ENCODE assay signal across 24 mouse cellular contexts in the genomic region with DNA sequence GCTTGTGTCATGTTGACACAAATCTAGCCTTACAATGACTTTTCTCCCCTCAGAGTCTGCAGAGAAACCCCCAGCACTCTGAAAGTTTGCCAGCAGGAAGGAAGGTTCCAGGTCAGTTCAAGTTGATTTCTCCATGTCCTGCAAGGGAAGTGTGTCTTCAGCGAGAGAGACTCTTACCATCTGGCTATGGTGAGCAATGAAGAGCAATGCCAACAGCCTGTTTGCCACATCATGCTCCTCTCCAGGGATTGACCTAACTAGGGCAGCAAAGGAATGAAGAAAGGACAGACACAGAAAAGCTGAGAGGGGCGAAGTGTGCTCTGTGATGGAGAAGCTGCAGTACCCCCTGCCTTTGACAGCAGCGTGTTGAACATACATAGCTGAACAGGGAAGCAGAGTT. TPM values are rescaled to one million over a fixed set of nuclear protein-coding genes. Genes with fewer than 3 reads are reported as not detected.
DNase-seq lines count a peak whose midpoint lies in the region; ATAC-seq and TF ChIP-seq lines count a peak whose summit lies in the region.
"Had no signal": no experiment of that assay in that cellular context is flagged by ENCODE, and none has a peak within 500 bp of the region (broad histone marks: within the 10 kb centered on the region; RNA-seq: fewer than 3 reads in every experiment).

No protein-coding gene starts in this region.

- H3K27ac ChIP-seq in bone marrow, adult 2 months (ENCODE audit: control insufficient read depth, insufficient read depth, low read depth, low read length, poor library complexity): peak overlapping the region; percentile 38; the same call in 1 of the 2 replicates
- no peak overlapping the region for H3K27ac ChIP-seq in heart, embryonic 11.5 days (ENCODE audit: low read depth, low read length)
- H3K27ac ChIP-seq: embryonic facial prominence, embryonic 12.5 days; forebrain, embryonic 13.5 days; heart, embryonic 15.5 days; hindbrain, embryonic 14.5 days; kidney, postnatal 0 days; midbrain, embryonic 13.5 days had no signal

- DNase-seq in 416B (ENCODE audit: low read depth): peak; percentile 16
- peak; percentile 16 for DNase-seq in cerebellum, adult 8-10 months
- peak; percentile 13 to 16 for DNase-seq in cerebellum, postnatal 36 days
- DNase-seq in left cerebral cortex, adult 11 months (ENCODE audit: low spot score): no peak
- DNase-seq in liver: no peak
- DNase-seq in kidney, postnatal 25 days: no peak
- DNase-seq: gastrocnemius, postnatal 14 days; heart, adult 18-20 months; heart, postnatal 36 days; kidney, adult 2 months; liver, postnatal 0 days; lung, postnatal 14 days; right cerebral cortex, postnatal 14 days had no signal

- no peak for ATAC-seq in heart, embryonic 11.5 days (replicated peaks; ENCODE audit: insufficient number of reproducible peaks, low FRiP score, low TSS enrichment)
- ATAC-seq: forebrain, embryonic 13.5 days; liver, postnatal 0 days; midbrain, embryonic 13.5 days had no signal

- H3K4me1 ChIP-seq in bone marrow, adult 2 months (ENCODE audit: control insufficient read depth, insufficient read depth, low read length): peaks cover 2% of the 10 kb centered on the region; the same call in 1 of the 2 replicates
- no peaks in the 10 kb centered on the region for H3K4me1 ChIP-seq in heart, embryonic 11.5 days (ENCODE audit: control insufficient read depth, insufficient read depth, low read length)
- H3K4me1 ChIP-seq: embryonic facial prominence, embryonic 12.5 days; forebrain, embryonic 13.5 days; heart, embryonic 15.5 days; midbrain, embryonic 13.5 days had no signal

- TF ChIP-seq POLR2A in bone marrow, adult 2 months (IDR thresholded peaks at IDR 0.05; ENCODE audit: borderline replicate concordance, control insufficient read depth, low read depth, low read length): no peak

- no peaks in the 10 kb centered on the region for H3K9me3 ChIP-seq in heart, embryonic 11.5 days (replicated peaks; ENCODE audit: control insufficient read depth, low read length)
- H3K9me3 ChIP-seq: embryonic facial prominence, embryonic 12.5 days; forebrain, embryonic 13.5 days; heart, embryonic 15.5 days; midbrain, embryonic 13.5 days had no signal

- H3K4me3 ChIP-seq in bone marrow, adult 2 months (replicated peaks; ENCODE audit: control insufficient read depth, low read depth, low read length): no peak overlapping the region
- H3K4me3 ChIP-seq in heart, embryonic 11.5 days (ENCODE audit: low read depth, low read length): no peak overlapping the region
- H3K4me3 ChIP-seq: embryonic facial prominence, embryonic 12.5 days; erythroblast, embryonic 14.5 days; forebrain, embryonic 13.5 days; heart, embryonic 15.5 days; megakaryocyte, embryonic 14.5 days; midbrain, embryonic 13.5 days had no signal

- no peak overlapping the region for H3K4me2 ChIP-seq in heart, embryonic 11.5 days
- H3K4me2 ChIP-seq: embryonic facial prominence, embryonic 12.5 days; forebrain, embryonic 13.5 days; heart, embryonic 15.5 days; hindbrain, embryonic 14.5 days; liver, embryonic 11.5 days; midbrain, embryonic 13.5 days had no signal

- H3K36me3 ChIP-seq in heart, embryonic 11.5 days (ENCODE audit: control insufficient read depth, insufficient read depth, low read length): no peaks in the 10 kb centered on the region
- H3K36me3 ChIP-seq: embryonic facial prominence, embryonic 12.5 days; heart, embryonic 15.5 days; midbrain, embryonic 13.5 days had no signal

- H3K27me3 ChIP-seq in heart, embryonic 11.5 days (ENCODE audit: control insufficient read depth, insufficient read depth, low read length): no peaks in the 10 kb centered on the region
- H3K27me3 ChIP-seq: heart, embryonic 15.5 days had no signal

- WGBS in bone marrow, adult 2 months: 37% methylated on average over 3 of the region's 3 CpGs
- WGBS in heart, embryonic 11.5 days (ENCODE audit: insufficient replicate concordance): 74% methylated on average over 3 of the region's 3 CpGs

- no peak overlapping the region for H3K9ac ChIP-seq in heart, embryonic 11.5 days (ENCODE audit: low read depth, low read length)
- H3K9ac ChIP-seq: embryonic facial prominence, embryonic 12.5 days; forebrain, embryonic 13.5 days; heart, embryonic 15.5 days; hindbrain, embryonic 14.5 days; liver, postnatal 0 days; midbrain, embryonic 13.5 days had no signal

- no peak for TF ChIP-seq CTCF in bone marrow, adult 2 months (IDR thresholded peaks at IDR 0.05; ENCODE audit: control insufficient read depth, insufficient read depth, low read length)

RNA-seq across cellular contexts. Expression of gene Snx12, which starts 59.8 kb away (rescaled TPM):
- 15.2 and 23.3 TPM in 2 replicates for polyA plus RNA-seq in bone marrow, adult 2 months (2011; ENCODE audit: insufficient read depth, insufficient read length, low replicate concordance, missing spikeins)
- 39.0 and 48.5 TPM in 2 replicates for polyA plus RNA-seq in heart, embryonic 11.5 days (2014; fragmentation: Nextera tagmentation; extraction: Ambion mirVana)

Comparison
In these comparisons a context has a peak if more than half of its experiments do, and no peak if none do; other contexts are left out.
1. DNase-seq: peak in 416B (single experiment), cerebellum, adult 8-10 months (single experiment) and cerebellum, postnatal 36 days (2 of 2); none in left cerebral cortex, adult 11 months (single experiment), liver (single experiment) and kidney, postnatal 25 days (0 of 2).